15 mouse cellular contexts compared by ENCODE assay signal in genomic region chr14:99749308-99750305, GRCm38 (mm10).
DNase-seq lines count a peak whose midpoint lies in the region; ATAC-seq and TF ChIP-seq lines count a peak whose summit lies in the region.
"Had no signal": no experiment of that assay in that cellular context is flagged by ENCODE, and none has a peak within 500 bp of the region (broad histone marks: within the 10 kb centered on the region; RNA-seq: fewer than 3 reads in every experiment).

No protein-coding gene starts in this region.

- no peak for DNase-seq in layer of hippocampus, adult 2 months (ENCODE audit: low spot score in 2 of 2)
- no peak for DNase-seq in layer of hippocampus, adult 9-11 months
- no peak for DNase-seq in hindbrain, postnatal 0 days (ENCODE audit: low spot score)
- no peak for DNase-seq in lung, postnatal 0 days (ENCODE audit: low spot score)
- DNase-seq in urinary bladder, adult 2 months (ENCODE audit: low spot score), result no peak
- DNase-seq: cerebellum, postnatal 10 days; heart, postnatal 14 days; kidney, postnatal 14 days; lung, postnatal 36 days had no signal

- peaks cover 38% of the 10 kb centered on the region for H3K4me1 ChIP-seq in forebrain, embryonic 15.5 days
- H3K4me1 ChIP-seq in hindbrain, postnatal 0 days (ENCODE audit: insufficient read depth, low read length), result no peaks in the 10 kb centered on the region
- H3K4me1 ChIP-seq in neural tube, embryonic 15.5 days, result peaks cover 12% of the 10 kb centered on the region; the same call in 1 of the 2 replicates
- H3K4me1 ChIP-seq in lung, postnatal 0 days (ENCODE audit: insufficient read depth, low read depth, low read length), result no peaks in the 10 kb centered on the region
- H3K4me1 ChIP-seq: embryonic facial prominence, embryonic 12.5 days had no signal

- WGBS in forebrain, embryonic 15.5 days, result 26% methylated on average over 12 of the region's 12 CpGs
- WGBS in hindbrain, postnatal 0 days, result 31% methylated on average over 12 of the region's 12 CpGs
- WGBS in neural tube, embryonic 15.5 days, result 34% methylated on average over 12 of the region's 12 CpGs
- WGBS in lung, postnatal 0 days, result 69% methylated on average over 12 of the region's 12 CpGs

- no peak overlapping the region for H3K4me3 ChIP-seq in layer of hippocampus, adult 2 months
- H3K4me3 ChIP-seq in forebrain, embryonic 15.5 days, result no peak overlapping the region
- H3K4me3 ChIP-seq in hindbrain, postnatal 0 days (ENCODE audit: low read length), result no peak overlapping the region
- H3K4me3 ChIP-seq in neural tube, embryonic 15.5 days (replicated peaks), result no peak overlapping the region
- H3K4me3 ChIP-seq in lung, postnatal 0 days (ENCODE audit: low read depth, low read length), result no peak overlapping the region
- H3K4me3 ChIP-seq: embryonic facial prominence, embryonic 12.5 days had no signal

- no peaks in the 10 kb centered on the region for H3K36me3 ChIP-seq in forebrain, embryonic 15.5 days
- no peaks in the 10 kb centered on the region for H3K36me3 ChIP-seq in hindbrain, postnatal 0 days (ENCODE audit: insufficient read depth, low read length)
- no peaks in the 10 kb centered on the region for H3K36me3 ChIP-seq in neural tube, embryonic 15.5 days
- H3K36me3 ChIP-seq in lung, postnatal 0 days (ENCODE audit: insufficient read depth, low read length), result no peaks in the 10 kb centered on the region
- H3K36me3 ChIP-seq: embryonic facial prominence, embryonic 12.5 days had no signal

- no peak overlapping the region for H3K9ac ChIP-seq in forebrain, embryonic 15.5 days (replicated peaks)
- H3K9ac ChIP-seq in hindbrain, postnatal 0 days (replicated peaks; ENCODE audit: low read length), result no peak overlapping the region
- no peak overlapping the region for H3K9ac ChIP-seq in neural tube, embryonic 15.5 days (replicated peaks)
- H3K9ac ChIP-seq in lung, postnatal 0 days (replicated peaks; ENCODE audit: low read depth), result no peak overlapping the region
- H3K9ac ChIP-seq: embryonic facial prominence, embryonic 12.5 days; liver, embryonic 14.5 days had no signal

- ATAC-seq in forebrain, embryonic 15.5 days (replicated peaks), result peak; percentile 70
- ATAC-seq in hindbrain, postnatal 0 days, result no peak; the same call in 1 of the 2 replicates
- 0 out of 2 replicates have a peak, but pooled peaks have one; percentile 32 for ATAC-seq in neural tube, embryonic 15.5 days (ENCODE audit: low FRiP score)
- ATAC-seq in lung, postnatal 0 days, result no peak
- no peak for ATAC-seq in granulocyte monocyte progenitor cell, adult 5-6 weeks (replicated peaks; ENCODE audit: poor library complexity, severe bottlenecking)
- ATAC-seq: intestine, embryonic 16.5 days had no signal

- TF ChIP-seq CTCF in layer of hippocampus, adult 2 months (conservative IDR thresholded peaks at IDR 0.05), result no peak
- no peak for TF ChIP-seq CTCF in hindbrain, postnatal 0 days (IDR thresholded peaks at IDR 0.05; ENCODE audit: low read depth)
- TF ChIP-seq CTCF in lung, postnatal 0 days (IDR thresholded peaks at IDR 0.05), result no peak

- no peaks in the 10 kb centered on the region for H3K27me3 ChIP-seq in forebrain, embryonic 15.5 days
- no peaks in the 10 kb centered on the region for H3K27me3 ChIP-seq in hindbrain, postnatal 0 days (ENCODE audit: insufficient read depth, low read length)
- H3K27me3 ChIP-seq in neural tube, embryonic 15.5 days (replicated peaks), result no peaks in the 10 kb centered on the region
- H3K27me3 ChIP-seq in lung, postnatal 0 days (replicated peaks; ENCODE audit: insufficient read depth, low read length), result no peaks in the 10 kb centered on the region
- H3K27me3 ChIP-seq: embryonic facial prominence, embryonic 12.5 days had no signal

- no peaks in the 10 kb centered on the region for H3K9me3 ChIP-seq in forebrain, embryonic 15.5 days
- H3K9me3 ChIP-seq in hindbrain, postnatal 0 days (ENCODE audit: low read length), result no peaks in the 10 kb centered on the region
- no peaks in the 10 kb centered on the region for H3K9me3 ChIP-seq in neural tube, embryonic 15.5 days (replicated peaks)
- no peaks in the 10 kb centered on the region for H3K9me3 ChIP-seq in lung, postnatal 0 days (ENCODE audit: low read length)
- H3K9me3 ChIP-seq: embryonic facial prominence, embryonic 12.5 days had no signal

- TF ChIP-seq EP300 in lung, postnatal 0 days (IDR thresholded peaks at IDR 0.05), result no peak

- peak overlapping the region; percentile 28 for H3K4me2 ChIP-seq in forebrain, embryonic 15.5 days (replicated peaks)
- no peak overlapping the region for H3K4me2 ChIP-seq in hindbrain, postnatal 0 days (ENCODE audit: low read depth, low read length)
- H3K4me2 ChIP-seq in neural tube, embryonic 15.5 days, result no peak overlapping the region
- no peak overlapping the region for H3K4me2 ChIP-seq in lung, postnatal 0 days (replicated peaks; ENCODE audit: low read depth, low read length)
- H3K4me2 ChIP-seq: embryonic facial prominence, embryonic 12.5 days had no signal

- H3K27ac ChIP-seq in layer of hippocampus, adult 2 months, result peak overlapping the region; percentile 74; the same call in 1 of the 2 replicates
- H3K27ac ChIP-seq in forebrain, embryonic 15.5 days (replicated peaks), result peak overlapping the region; percentile 86
- H3K27ac ChIP-seq in hindbrain, postnatal 0 days, result 0 out of 2 replicates have a peak overlapping the region, but pooled peaks have one; percentile 29
- no peak overlapping the region for H3K27ac ChIP-seq in neural tube, embryonic 15.5 days (replicated peaks)
- no peak overlapping the region for H3K27ac ChIP-seq in lung, postnatal 0 days (ENCODE audit: low read length)
- H3K27ac ChIP-seq: embryonic facial prominence, embryonic 12.5 days; liver, embryonic 14.5 days had no signal

Comparison
In these comparisons a context has a peak if more than half of its experiments do, and no peak if none do; other contexts are left out.
1. H3K27ac ChIP-seq: peak in layer of hippocampus, adult 2 months (single experiment), forebrain, embryonic 15.5 days (single experiment) and hindbrain, postnatal 0 days (single experiment); none in neural tube, embryonic 15.5 days (single experiment) and lung, postnatal 0 days (single experiment).
2. ATAC-seq: peak in forebrain, embryonic 15.5 days (single experiment) and neural tube, embryonic 15.5 days (single experiment); none in hindbrain, postnatal 0 days (single experiment), lung, postnatal 0 days (single experiment) and granulocyte monocyte progenitor cell, adult 5-6 weeks (single experiment).